Mouse (Mus musculus) intestine, postnatal 0 days (tissue): ENCODE measurements around the gene Vps25. TPM values are rescaled to one million over a fixed set of nuclear protein-coding genes. Genes with fewer than 3 reads are reported as not detected.

Experiments used
- ATAC-seq: fragments of 200-750 bp; cut with Nextera tagmentation; 2 replicates; pipeline ENCODE4 v1.8.0; 2017; ENCODE audit warnings: mild to moderate bottlenecking, moderate TSS enrichment, moderate library complexity
- H3K27ac ChIP-seq: fragments of 300-500 bp; sonication (generic); 2 replicates; pipeline ENCODE4 v1.5.1; 2014; ENCODE audit warnings: mild to moderate bottlenecking, low read depth, low read length, moderate library complexity
- H3K27me3 ChIP-seq: fragments of 300-500 bp; sonication (generic); replicated peaks from 2 replicates; pipeline ENCODE4 v1.6.1; 2014; ENCODE audit warnings: low read length, mixed read lengths; ENCODE audit not compliant: control insufficient read depth, insufficient read depth
- H3K36me3 ChIP-seq: fragments of 300-500 bp; sonication (generic); 2 replicates; pipeline ENCODE4 v1.6.1; 2014; ENCODE audit warnings: mild to moderate bottlenecking, moderate library complexity; ENCODE audit not compliant: control insufficient read depth, insufficient read depth
- H3K4me1 ChIP-seq: fragments of 300-500 bp; sonication (generic); replicated peaks from 2 replicates; pipeline ENCODE4 v1.6.1; 2014; ENCODE audit warnings: antibody characterized with exemption, low read length, mixed read lengths; ENCODE audit not compliant: control insufficient read depth, insufficient read depth
- H3K4me2 ChIP-seq: fragments of 300-500 bp; sonication (generic); replicated peaks from 2 replicates; pipeline ENCODE4 v1.6.1; 2014; ENCODE audit warnings: low read depth, mild to moderate bottlenecking, moderate library complexity
- H3K4me3 ChIP-seq: fragments of 300-500 bp; sonication (generic); 2 replicates; pipeline ENCODE4 v1.5.1; 2014; ENCODE audit warnings: low read depth, low read length
- H3K9ac ChIP-seq: fragments of 300-500 bp; sonication (generic); 2 replicates; pipeline ENCODE4 v1.6.1; 2014; ENCODE audit warnings: mild to moderate bottlenecking, low read depth, low read length
- H3K9me3 ChIP-seq: fragments of 300-500 bp; sonication (generic); 2 replicates; pipeline ENCODE4 v1.6.1; 2016; ENCODE audit warnings: mixed run types; ENCODE audit not compliant: control insufficient read depth
- CTCF ChIP-seq: sonication (generic); IDR thresholded peaks from 2 replicates; pipeline ENCODE4 v1.5.1; 2016; ENCODE audit warnings: low read depth, mild to moderate bottlenecking, control low read depth, antibody characterized with exemption, moderate library complexity
- WGBS: fragments of 180-500 bp; shearing (Covaris S2); extraction: QIAGEN DNeasy Blood & Tissue Kit; methylation state at CpG from one replicate; pipeline ENCODE4 v1.1.7; 2014; 5-methylcytosine and 5-hydroxymethylcytosine counted together
- polyA plus RNA-seq: library from polyadenylated mRNA; unstranded; fragments of >200 nt; fragmentation: Nextera tagmentation; extraction: Ambion mirVana; gene quantifications from 2 replicates; pipeline ENCODE4 v1.2.1, GENCODE M21; 2015

Vps25 gene
- polyA plus RNA-seq, 1 experiment from 2014 or later, result 157 TPM

DNA sequence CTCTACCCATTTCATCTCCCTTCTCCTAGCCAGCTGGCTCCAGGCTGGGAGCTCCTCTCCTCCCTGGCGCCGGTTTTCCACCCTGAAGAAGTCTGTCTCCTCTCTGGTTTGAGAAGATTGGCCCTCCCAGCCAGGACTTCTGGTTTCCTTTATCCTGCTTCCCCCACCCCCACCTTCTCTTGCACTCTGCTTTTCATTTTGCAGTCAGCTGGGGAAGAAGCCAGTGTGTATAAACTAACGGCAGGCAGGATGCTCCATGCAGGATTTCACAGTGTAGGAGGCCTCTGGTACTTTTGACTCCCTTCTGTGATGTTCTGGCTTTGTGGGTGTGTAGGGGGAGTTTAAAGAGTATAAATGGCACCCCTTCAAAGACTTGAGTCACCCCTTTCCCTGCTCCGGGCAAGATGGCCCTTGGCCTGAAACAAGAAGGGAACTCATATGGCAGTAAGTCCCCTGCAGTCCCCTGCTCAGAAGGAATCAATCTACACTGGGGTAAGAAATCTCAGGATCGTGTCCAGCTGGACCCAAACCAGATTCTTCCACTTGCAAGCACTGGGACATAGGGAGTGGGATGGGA, 15.3 kb upstream of the Vps25 start:
- no peak for ATAC-seq
- Histone ChIP-seq H3K9me3 (no peaks in the 10 kb centered on the region), H3K27me3 (no peaks in the 10 kb centered on the region), H3K4me1 (no peaks in the 10 kb centered on the region), H3K4me3 (no peak overlapping the region), H3K4me2 (no peak overlapping the region), H3K27ac (peak overlapping the region; percentile 35; the same call in 1 of the 2 replicates), H3K9ac (no peak overlapping the region), H3K36me3 (no peaks in the 10 kb centered on the region)
- WGBS, result 46% methylated on average over 5 of the region's 5 CpGs
- TF ChIP-seq CTCF, result no peak

DNA sequence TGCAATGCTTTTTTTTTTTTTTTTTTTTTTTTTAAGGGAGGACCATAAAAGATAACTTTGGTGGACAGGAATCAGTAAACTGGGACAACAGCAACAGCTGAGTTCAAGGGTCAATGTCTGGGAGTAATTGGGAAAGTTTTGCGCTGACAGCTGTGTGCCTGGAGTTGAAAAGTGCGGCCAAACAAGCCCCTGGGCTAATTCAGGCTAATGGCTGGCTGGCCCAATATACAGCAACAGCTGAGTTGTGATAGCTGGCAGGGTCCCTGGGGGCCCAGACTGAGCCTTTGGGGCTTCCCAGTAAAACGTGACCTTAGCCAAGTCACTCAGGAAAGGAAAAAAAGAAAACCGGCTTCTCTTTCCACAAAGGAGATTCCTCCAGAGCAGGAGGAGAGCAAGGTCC, 8.4 kb upstream of the Vps25 start:
- Histone ChIP-seq H3K27me3 (no peaks in the 10 kb centered on the region; the same call in 1 of the 2 replicates), H3K9me3 (no peaks in the 10 kb centered on the region), H3K4me1 (no peaks in the 10 kb centered on the region), H3K9ac (no peak overlapping the region), H3K36me3 (no peaks in the 10 kb centered on the region), H3K4me2 (peak overlapping the region; percentile 91; the same call in 1 of the 2 replicates), H3K27ac (0 out of 2 replicates have a peak overlapping the region, but pooled peaks have one; percentile 68), H3K4me3 (no peak overlapping the region)
- 41% methylated on average over 4 of the region's 4 CpGs for WGBS
- ATAC-seq, result no peak
- TF ChIP-seq CTCF, result no peak

DNA sequence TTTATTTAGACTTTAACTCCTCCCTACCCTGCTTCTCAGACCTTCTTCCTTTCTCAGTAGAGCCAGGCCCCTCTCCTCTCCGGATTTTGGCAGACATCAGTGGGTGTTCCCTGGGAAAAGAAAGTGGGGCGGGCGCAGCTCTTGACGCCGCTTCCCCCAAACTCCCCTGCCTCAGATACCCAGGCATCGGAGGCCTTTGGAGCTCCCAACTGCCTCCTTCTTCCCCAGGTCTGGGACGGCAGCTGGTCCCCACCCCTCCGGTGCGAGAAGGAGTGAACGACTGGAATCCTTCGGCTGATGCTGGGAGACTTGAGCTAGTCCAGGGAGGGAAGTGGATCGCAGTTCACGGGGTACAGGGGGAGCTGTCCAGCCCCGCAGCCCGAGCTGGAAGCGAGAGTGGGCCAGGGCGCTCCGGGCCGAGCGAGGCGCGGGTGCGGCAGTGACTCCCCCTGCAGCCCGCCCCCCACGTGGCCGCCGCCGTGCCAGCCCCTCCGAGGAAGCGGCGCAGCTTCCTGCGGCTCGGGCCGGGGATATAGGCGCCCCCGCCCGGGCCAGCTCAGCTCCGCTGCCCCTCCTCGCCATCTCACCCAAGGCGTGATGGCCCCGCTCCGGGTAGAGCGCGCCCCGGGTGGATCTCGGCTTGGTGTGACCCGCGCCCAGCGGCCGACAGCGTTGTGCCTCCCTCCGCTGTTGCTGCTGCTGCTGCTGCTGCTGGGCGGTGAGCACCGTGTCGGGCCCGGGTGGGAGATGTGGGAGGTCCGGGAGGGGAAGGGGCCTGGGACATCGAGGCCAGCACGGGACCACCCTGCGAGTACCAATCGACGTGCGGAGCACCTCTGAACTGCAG, 7.4 kb upstream of the Vps25 start, which contains the start of gene Ramp2:
Gene Ramp2 (plus strand): TSS at position 174 of the 847 bp plus-strand sequence.
- no peaks in the 10 kb centered on the region for H3K36me3 ChIP-seq
- no peaks in the 10 kb centered on the region for H3K9me3 ChIP-seq
- ATAC-seq, result peak; percentile 34; the same call in 1 of the 2 replicates
- H3K27ac ChIP-seq, result peak within 1 kb of the TSS; percentile 68
- H3K9ac ChIP-seq, result peak within 1 kb of the TSS; percentile 66
- peak within 1 kb of the TSS; percentile 91 for H3K4me2 ChIP-seq
- H3K4me1 ChIP-seq, result no peaks in the 10 kb centered on the region
- 2% methylated on average over 61 of the region's 63 CpGs for WGBS
- no peak; the same call in none of the 2 replicates for TF ChIP-seq CTCF
- H3K27me3 ChIP-seq, result no peaks in the 10 kb centered on the region; the same call in 1 of the 2 replicates
- H3K4me3 ChIP-seq, result peak within 1 kb of the TSS; percentile 62

DNA sequence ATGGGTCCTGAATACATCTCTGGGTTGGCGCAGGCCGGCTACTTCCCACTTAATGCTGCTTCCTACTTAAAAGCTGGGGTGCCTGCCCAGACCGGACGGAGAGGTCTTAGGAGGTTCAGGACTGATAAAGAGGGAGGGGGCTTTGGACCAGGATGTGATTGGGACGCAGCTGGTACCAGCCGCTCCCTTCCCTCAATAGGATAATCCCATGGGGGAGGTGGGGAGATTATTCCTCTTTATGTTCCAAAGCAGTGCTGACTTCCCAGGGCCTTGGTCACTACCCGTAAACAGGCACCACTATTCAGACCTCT, 6.8 kb upstream of the Vps25 start:
- peak overlapping the region; percentile 68 for H3K27ac ChIP-seq
- TF ChIP-seq CTCF, result no peak
- ATAC-seq, result no peak
- H3K4me3 ChIP-seq, result peak overlapping the region; percentile 62
- no peaks in the 10 kb centered on the region for H3K36me3 ChIP-seq
- peak overlapping the region; percentile 91 for H3K4me2 ChIP-seq
- peak overlapping the region; percentile 66 for H3K9ac ChIP-seq
- 22% methylated on average over 7 of the region's 7 CpGs for WGBS
- no peaks in the 10 kb centered on the region for H3K4me1 ChIP-seq
- no peaks in the 10 kb centered on the region for H3K9me3 ChIP-seq
- no peaks in the 10 kb centered on the region; the same call in 1 of the 2 replicates for H3K27me3 ChIP-seq

DNA sequence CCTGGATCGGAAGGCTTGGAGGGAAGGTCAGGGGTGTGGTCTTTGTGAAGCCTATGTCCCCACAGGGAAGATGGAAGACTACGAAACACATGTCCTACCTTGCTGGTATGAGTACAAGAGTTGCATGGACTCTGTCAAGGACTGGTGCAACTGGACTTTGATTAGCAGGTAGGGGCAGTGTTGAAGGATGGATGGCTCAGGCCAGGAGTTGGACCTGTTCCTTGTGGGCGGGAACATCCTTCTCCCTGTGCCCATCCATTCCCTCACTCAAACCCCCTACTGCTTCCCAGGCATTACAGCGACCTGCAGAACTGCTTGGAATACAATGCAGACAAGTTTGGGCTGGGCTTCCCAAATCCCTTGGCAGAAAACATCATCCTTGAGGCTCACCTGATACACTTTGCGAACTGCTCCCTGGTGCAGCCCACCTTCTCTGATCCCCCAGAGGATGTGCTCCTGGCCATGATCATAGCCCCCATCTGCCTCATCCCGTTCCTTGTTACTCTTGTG, 5.9 kb upstream of the Vps25 start:
- peak overlapping the region; percentile 91 for H3K4me2 ChIP-seq
- peak overlapping the region; percentile 68; the same call in 1 of the 2 replicates for H3K27ac ChIP-seq
- no peak overlapping the region for H3K9ac ChIP-seq
- TF ChIP-seq CTCF, result no peak
- WGBS, result 83% methylated on average over 6 of the region's 6 CpGs
- H3K4me1 ChIP-seq, result 0 out of 2 replicates have a peak, but pooled peaks cover under 1% of the 10 kb centered on the region
- H3K4me3 ChIP-seq, result peak overlapping the region; percentile 62; the same call in 1 of the 2 replicates
- H3K36me3 ChIP-seq, result no peaks in the 10 kb centered on the region
- no peak for ATAC-seq
- no peaks in the 10 kb centered on the region; the same call in 1 of the 2 replicates for H3K27me3 ChIP-seq
- H3K9me3 ChIP-seq, result no peaks in the 10 kb centered on the region
